In genomic region chr4:135963457-135964193, GRCm38 (mm10) we compare ENCODE assay signal across 8 mouse cellular contexts. TPM values are rescaled to one million over a fixed set of nuclear protein-coding genes. Genes with fewer than 3 reads are reported as not detected.
DNase-seq lines count a peak whose midpoint lies in the region; ATAC-seq and TF ChIP-seq lines count a peak whose summit lies in the region.

Gale (plus strand) TSS chr4:135963727.

- no peak for TF ChIP-seq CTCF in G1E (IDR thresholded peaks at IDR 0.05; ENCODE audit: low read depth, low read length)
- no peak for TF ChIP-seq CTCF in layer of hippocampus, adult 2 months (conservative IDR thresholded peaks at IDR 0.05)

- no peaks in the 10 kb centered on the region for H3K27me3 ChIP-seq in G1E (ENCODE audit: insufficient read depth, low read length)
- H3K27me3 ChIP-seq in forebrain, embryonic 15.5 days, result no peaks in the 10 kb centered on the region
- H3K27me3 ChIP-seq in lung, embryonic 15.5 days, result no peaks in the 10 kb centered on the region

- H3K4me1 ChIP-seq in G1E (ENCODE audit: insufficient read depth, low read depth, low read length), result peaks cover 47% of the 10 kb centered on the region
- peaks cover 17% of the 10 kb centered on the region for H3K4me1 ChIP-seq in forebrain, embryonic 15.5 days
- peaks cover 17% of the 10 kb centered on the region for H3K4me1 ChIP-seq in lung, embryonic 15.5 days

- H3K9ac ChIP-seq in forebrain, embryonic 15.5 days (replicated peaks), result peak within 1 kb of the TSS; percentile 73
- H3K9ac ChIP-seq in lung, embryonic 15.5 days, result peak within 1 kb of the TSS; percentile 80

- WGBS in forebrain, embryonic 15.5 days, result under 1% methylated on average over 56 of the region's 56 CpGs
- under 1% methylated on average over 56 of the region's 56 CpGs for WGBS in lung, embryonic 15.5 days

- H3K27ac ChIP-seq in forebrain, embryonic 15.5 days (replicated peaks), result peak within 1 kb of the TSS; percentile 87
- H3K27ac ChIP-seq in layer of hippocampus, adult 2 months, result peak within 1 kb of the TSS; percentile 97
- peak within 1 kb of the TSS; percentile 93 for H3K27ac ChIP-seq in lung, embryonic 15.5 days

- intact Hi-C loops in heart, postnatal 25 days (cut with DNase I), result loop anchor here (5.0 kb wide), 1 partner anchor 89 kb away; the partner anchor contains the start of gene Rpl11

- H3K9me3 ChIP-seq in G1E (replicated peaks), result no peaks in the 10 kb centered on the region
- H3K9me3 ChIP-seq in forebrain, embryonic 15.5 days, result no peaks in the 10 kb centered on the region
- H3K9me3 ChIP-seq in lung, embryonic 15.5 days, result no peaks in the 10 kb centered on the region

- peak within 1 kb of the TSS; percentile 94 for H3K4me2 ChIP-seq in forebrain, embryonic 15.5 days (replicated peaks)
- peak within 1 kb of the TSS; percentile 94 for H3K4me2 ChIP-seq in lung, embryonic 15.5 days

- ATAC-seq in G1E (ENCODE audit: extremely low read depth, insufficient number of reproducible peaks, low FRiP score, poor library complexity, severe bottlenecking), result peak; percentile 82
- peak; percentile 93 for ATAC-seq in forebrain, embryonic 15.5 days (replicated peaks)
- peak; percentile 91 for ATAC-seq in lung, embryonic 15.5 days (ENCODE audit: borderline replicate concordance, extremely low read depth, low FRiP score, low TSS enrichment)

- DNase-seq in G1E (ENCODE audit: low spot score), result peak; percentile 91
- DNase-seq in cerebellum, adult 11-12 months, result peak; percentile 95
- peak; percentile 89 for DNase-seq in heart, postnatal 25 days (ENCODE audit: low spot score)
- DNase-seq in layer of hippocampus, adult 2 months (ENCODE audit: low spot score in 2 of 2), result peak; percentile 94
- DNase-seq in ovary, adult 18-20 months (ENCODE audit: low spot score), result peak; percentile 92
- peak; percentile 98 for DNase-seq in thymus, postnatal 0 days (ENCODE audit: low spot score)

- H3K36me3 ChIP-seq in G1E (replicated peaks), result peaks cover 82% of the 10 kb centered on the region
- H3K36me3 ChIP-seq in forebrain, embryonic 15.5 days, result peaks cover 41% of the 10 kb centered on the region
- peaks cover 41% of the 10 kb centered on the region for H3K36me3 ChIP-seq in lung, embryonic 15.5 days

- peak within 1 kb of the TSS; percentile 83 for H3K4me3 ChIP-seq in G1E (ENCODE audit: low read depth, low read length)
- H3K4me3 ChIP-seq in forebrain, embryonic 15.5 days, result peak within 1 kb of the TSS; percentile 63
- peak within 1 kb of the TSS; percentile 84 for H3K4me3 ChIP-seq in layer of hippocampus, adult 2 months
- H3K4me3 ChIP-seq in lung, embryonic 15.5 days, result peak within 1 kb of the TSS; percentile 89

RNA-seq across cellular contexts. Expression of gene Gale, which starts in this region (rescaled TPM):
- total RNA-seq in G1E (2014; fragmentation: Nextera tagmentation) (4.3 and 5.0 TPM in 2 replicates), G1E (2017) (10.9 and 12.4 TPM in 2 replicates)
- polyA plus RNA-seq in G1E (2012), result 19.8 and 23.3 TPM in 2 replicates
- polyA plus RNA-seq in forebrain, embryonic 15.5 days (2015; fragmentation: Nextera tagmentation; extraction: Ambion mirVana), result 35.2 and 35.6 TPM in 2 replicates
- total RNA-seq in heart, postnatal 25 days (2021), result 1 to 10 TPM; 1.8 to 2.5 TPM
- total RNA-seq in layer of hippocampus, adult 2 months (2021), result 10 to 100 TPM; 22.6 to 23.8 TPM
- 38.2 and 40.5 TPM in 2 replicates for polyA plus RNA-seq in lung, embryonic 15.5 days (2015; fragmentation: Nextera tagmentation; extraction: Ambion mirVana)
- polyA plus RNA-seq in thymus, postnatal 0 days (2015; fragmentation: Nextera tagmentation; extraction: Ambion mirVana), result 41.8 and 43.9 TPM in 2 replicates

Comparison
In these comparisons a context has a peak if more than half of its experiments do, and no peak if none do; other contexts are left out.
1. Peak in every context shown above with its lines: DNase-seq, ATAC-seq, H3K4me3 ChIP-seq and H3K27ac ChIP-seq.